Mouse (Mus musculus) heart, embryonic 16.5 days (tissue): Measurements from ENCODE around the gene Ispd. TPM values are rescaled to one million over a fixed set of nuclear protein-coding genes. Genes with fewer than 3 reads are reported as not detected.

Experiments
- ATAC-seq: fragments of 200-750 bp; cut with Nextera tagmentation; replicated peaks from 2 replicates; pipeline ENCODE4 v1.8.0; 2017; ENCODE audit warnings: moderate number of reproducible peaks; ENCODE audit not compliant: insufficient read depth, low FRiP score; ENCODE audit errors: extremely low read depth
- H3K27ac ChIP-seq: fragments of 300-500 bp; sonication (generic); 2 replicates; pipeline ENCODE4 v1.5.1; 2014; ENCODE audit warnings: mild to moderate bottlenecking, low read length, control low read depth, moderate library complexity
- H3K27me3 ChIP-seq: fragments of 300-500 bp; sonication (generic); 2 replicates; pipeline ENCODE4 v1.6.1; 2014; ENCODE audit warnings: low read length, mixed read lengths; ENCODE audit not compliant: control insufficient read depth, insufficient read depth
- H3K36me3 ChIP-seq: fragments of 300-500 bp; sonication (generic); 2 replicates; pipeline ENCODE4 v1.6.1; 2014; ENCODE audit not compliant: control insufficient read depth, insufficient read depth
- H3K4me1 ChIP-seq: fragments of 300-500 bp; sonication (generic); 2 replicates; pipeline ENCODE4 v1.6.1; 2014; ENCODE audit warnings: low read length, mixed read lengths; ENCODE audit not compliant: control insufficient read depth, insufficient read depth
- H3K4me2 ChIP-seq: fragments of 300-500 bp; sonication (generic); 2 replicates; pipeline ENCODE4 v1.6.1; 2014; ENCODE audit warnings: low read depth, mild to moderate bottlenecking, control low read depth, low read length
- H3K4me3 ChIP-seq: fragments of 300-500 bp; sonication (generic); 2 replicates; pipeline ENCODE4 v1.5.1; 2014; ENCODE audit warnings: mild to moderate bottlenecking, control low read depth, low read length
- H3K9ac ChIP-seq: fragments of 300-500 bp; sonication (generic); 2 replicates; pipeline ENCODE4 v1.6.1; 2014; ENCODE audit warnings: low read length, control low read depth
- H3K9me3 ChIP-seq: fragments of 300-500 bp; sonication (generic); replicated peaks from 2 replicates; pipeline ENCODE4 v1.6.1; 2016; ENCODE audit warnings: low read length; ENCODE audit not compliant: control insufficient read depth
- WGBS: fragments of 180-500 bp; shearing (Covaris S2); extraction: QIAGEN DNeasy Blood & Tissue Kit; methylation state at CpG from one replicate; pipeline ENCODE4 v1.1.7; 2014; 5-methylcytosine and 5-hydroxymethylcytosine counted together
- polyA plus RNA-seq: library from polyadenylated mRNA; unstranded; fragments of >200 nt; fragmentation: Nextera tagmentation; extraction: Ambion mirVana; gene quantifications from 2 replicates; pipeline ENCODE4 v1.2.1, GENCODE M21; 2015

The Ispd gene
- polyA plus RNA-seq, 1 experiment from 2014 or later = 9.8 TPM

DNA sequence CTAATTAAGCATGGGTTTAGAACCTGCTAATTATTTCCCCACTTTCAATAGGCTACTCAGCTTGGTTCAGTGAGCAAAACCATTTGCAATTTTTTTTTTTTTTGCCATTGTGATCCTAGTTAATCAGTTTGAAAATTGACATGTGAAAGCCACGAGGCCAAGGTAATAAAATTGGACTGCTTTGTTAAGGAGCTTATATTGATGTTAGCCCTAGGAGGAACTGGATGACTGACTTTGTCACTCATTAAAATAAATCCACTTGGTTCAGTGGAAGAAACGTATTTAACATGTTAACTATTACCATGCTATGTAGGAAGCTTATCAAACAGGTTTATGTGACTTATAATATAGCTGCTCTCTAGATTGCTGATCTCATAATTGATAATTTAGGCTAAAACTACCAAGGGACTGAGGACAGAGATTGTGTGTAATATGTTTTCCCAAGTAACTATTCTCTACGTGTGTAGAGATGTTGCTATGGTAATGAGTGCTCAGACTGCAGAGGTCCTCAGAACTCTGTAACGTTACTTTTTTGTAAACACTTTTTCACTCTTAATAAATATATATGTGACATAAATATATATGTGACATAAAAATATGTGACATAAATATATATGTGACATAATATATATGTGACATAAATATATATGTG lies 150.3 kb downstream of the Ispd start:
- no peak for ATAC-seq
- Histone ChIP-seq H3K27ac (no peak overlapping the region), H3K4me2 (no peak overlapping the region), H3K4me1 (no peaks in the 10 kb centered on the region), H3K27me3 (no peaks in the 10 kb centered on the region), H3K36me3 (no peaks in the 10 kb centered on the region), H3K9ac (no peak overlapping the region), H3K9me3 (no peaks in the 10 kb centered on the region), H3K4me3 (no peak overlapping the region)
- 79% methylated on average over 4 of the region's 4 CpGs for WGBS

DNA sequence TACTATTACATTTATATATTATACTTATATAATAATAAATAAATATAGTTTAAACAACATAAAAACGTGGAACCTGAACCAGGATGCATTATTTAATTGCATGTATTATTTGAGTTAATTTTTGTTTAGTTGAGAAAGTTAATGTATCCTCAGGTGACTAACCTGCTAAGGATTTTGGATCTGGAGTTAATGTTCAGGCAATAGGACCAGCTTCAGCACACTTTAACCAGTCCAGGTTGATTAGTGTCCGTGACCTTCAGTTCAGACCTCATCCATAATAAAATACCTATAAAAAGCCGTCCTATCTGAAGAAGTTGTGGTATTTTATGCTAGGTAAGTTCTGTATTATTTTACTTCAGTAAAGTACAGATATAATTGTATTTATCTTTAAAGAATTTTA lies 151.3 kb downstream of the Ispd start:
- H3K27ac ChIP-seq = no peak overlapping the region
- H3K4me2 ChIP-seq = no peak overlapping the region
- H3K27me3 ChIP-seq = no peaks in the 10 kb centered on the region
- no peaks in the 10 kb centered on the region for H3K4me1 ChIP-seq
- no peaks in the 10 kb centered on the region for H3K36me3 ChIP-seq
- no peak overlapping the region for H3K9ac ChIP-seq
- WGBS = 84% methylated on average over 3 of the region's 3 CpGs
- ATAC-seq = no peak
- H3K9me3 ChIP-seq = no peaks in the 10 kb centered on the region
- no peak overlapping the region for H3K4me3 ChIP-seq

DNA sequence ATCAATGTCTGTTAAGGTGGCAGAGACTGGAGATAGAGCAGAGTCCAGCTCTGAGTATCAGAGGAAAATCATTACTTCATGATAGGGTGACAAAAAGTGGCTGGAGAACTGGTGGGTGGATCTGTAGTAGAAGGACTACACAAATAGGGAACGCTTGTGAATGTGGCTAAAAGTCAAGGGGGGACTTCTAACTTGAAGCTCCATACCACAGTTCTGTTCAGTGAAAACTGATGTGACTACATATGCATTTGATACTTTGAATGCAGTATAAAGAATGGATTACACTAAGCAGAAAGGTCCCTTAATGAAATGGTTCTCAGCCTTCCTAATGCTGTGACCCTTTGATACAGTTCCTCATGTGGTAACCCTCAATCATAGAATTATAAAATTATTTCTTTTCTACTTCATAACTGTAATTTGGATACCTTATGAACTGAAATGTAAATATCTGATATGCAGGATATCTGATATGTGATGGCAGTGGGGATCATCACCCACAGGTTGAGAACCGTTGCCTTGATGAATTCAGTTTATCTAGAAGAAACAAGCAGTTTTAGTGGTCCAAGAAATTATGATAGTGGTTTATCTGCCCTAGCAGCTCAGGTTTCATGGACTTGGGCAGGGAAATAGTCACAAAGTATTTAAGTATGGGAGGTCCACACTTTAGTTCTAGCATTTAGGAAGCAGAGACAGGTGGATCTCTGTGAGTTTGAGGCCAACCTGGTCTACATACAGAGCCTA lies 152.1 kb downstream of the Ispd start:
- Histone ChIP-seq H3K9ac (no peak overlapping the region), H3K27me3 (no peaks in the 10 kb centered on the region), H3K4me2 (no peak overlapping the region), H3K4me3 (no peak overlapping the region), H3K36me3 (no peaks in the 10 kb centered on the region), H3K4me1 (no peaks in the 10 kb centered on the region), H3K27ac (no peak overlapping the region), H3K9me3 (no peaks in the 10 kb centered on the region)
- no peak for ATAC-seq
- 73% methylated on average over 2 of the region's 2 CpGs for WGBS

DNA sequence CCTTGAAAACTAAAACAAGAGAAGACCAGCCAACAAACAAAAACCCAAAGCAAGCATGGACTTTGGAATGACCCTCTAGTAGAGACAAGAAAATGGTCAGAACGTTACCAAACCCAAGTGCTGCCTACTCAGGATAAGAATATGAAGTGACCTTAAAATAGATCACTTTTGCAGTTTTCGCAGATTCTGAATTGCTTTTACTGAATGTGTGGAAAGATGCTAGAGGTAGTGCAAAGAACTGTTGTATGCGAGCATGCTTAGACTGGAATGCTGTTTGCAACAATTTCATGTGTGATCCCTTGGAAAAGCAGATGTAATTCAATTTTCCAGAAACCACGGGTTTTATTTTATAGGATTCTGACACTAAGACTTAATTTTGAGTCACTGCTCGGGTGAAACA lies 153.3 kb downstream of the Ispd start:
- Histone ChIP-seq H3K27ac (no peak overlapping the region), H3K27me3 (no peaks in the 10 kb centered on the region), H3K36me3 (no peaks in the 10 kb centered on the region), H3K4me1 (no peaks in the 10 kb centered on the region), H3K9me3 (no peaks in the 10 kb centered on the region), H3K4me2 (no peak overlapping the region), H3K9ac (no peak overlapping the region), H3K4me3 (no peak overlapping the region)
- WGBS = 78% methylated on average over 5 of the region's 5 CpGs
- ATAC-seq = no peak

DNA sequence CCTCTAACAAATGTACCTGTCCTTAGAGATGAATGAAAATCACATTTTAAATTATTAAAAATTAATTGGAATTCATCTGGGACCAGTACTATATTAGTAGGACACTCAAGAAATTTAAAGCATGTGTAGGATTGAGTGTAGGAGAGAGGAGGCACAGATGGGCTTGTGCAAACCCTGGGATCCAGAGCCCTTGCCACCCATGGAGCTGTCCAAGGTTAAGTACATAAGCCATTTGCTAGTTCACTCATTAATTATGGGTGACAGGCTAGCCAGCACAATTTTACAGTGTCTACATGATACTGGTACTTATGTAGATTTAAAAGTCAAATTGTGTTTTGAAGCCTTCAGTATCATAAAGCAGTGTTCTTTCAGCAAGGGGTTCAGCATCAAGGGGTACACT lies 164.1 kb downstream of the Ispd start:
- no peaks in the 10 kb centered on the region for H3K4me1 ChIP-seq
- H3K27ac ChIP-seq = no peak overlapping the region
- H3K4me2 ChIP-seq = no peak overlapping the region
- H3K4me3 ChIP-seq = no peak overlapping the region
- no peak for ATAC-seq
- H3K9ac ChIP-seq = no peak overlapping the region
- H3K27me3 ChIP-seq = no peaks in the 10 kb centered on the region
- no peaks in the 10 kb centered on the region for H3K36me3 ChIP-seq
- no peaks in the 10 kb centered on the region for H3K9me3 ChIP-seq

DNA sequence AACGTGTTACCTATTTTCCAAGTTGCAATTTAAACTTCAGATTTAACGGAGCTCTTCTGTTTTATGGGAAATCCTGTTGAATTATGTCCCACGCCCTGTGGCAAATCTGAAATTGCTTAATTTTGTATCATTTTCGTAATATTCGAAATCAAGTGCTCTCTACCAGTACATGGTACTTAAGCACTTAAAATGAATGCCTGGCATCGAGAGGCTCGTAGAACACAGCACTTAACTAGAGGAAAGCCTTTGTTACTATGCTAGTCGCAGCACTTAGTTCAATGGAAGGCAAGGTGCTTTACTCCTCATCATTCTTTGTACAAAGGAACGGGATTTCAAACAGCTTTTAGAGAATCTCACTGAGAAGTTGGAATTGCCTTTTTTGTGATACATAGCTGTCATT lies 168.2 kb downstream of the Ispd start:
- H3K9ac ChIP-seq = no peak overlapping the region
- ATAC-seq = no peak
- no peak overlapping the region for H3K27ac ChIP-seq
- no peak overlapping the region for H3K4me2 ChIP-seq
- H3K36me3 ChIP-seq = no peaks in the 10 kb centered on the region
- H3K4me1 ChIP-seq = no peaks in the 10 kb centered on the region
- 85% methylated on average over 9 of the region's 9 CpGs for WGBS
- H3K27me3 ChIP-seq = no peaks in the 10 kb centered on the region
- no peaks in the 10 kb centered on the region for H3K9me3 ChIP-seq
- H3K4me3 ChIP-seq = no peak overlapping the region

DNA sequence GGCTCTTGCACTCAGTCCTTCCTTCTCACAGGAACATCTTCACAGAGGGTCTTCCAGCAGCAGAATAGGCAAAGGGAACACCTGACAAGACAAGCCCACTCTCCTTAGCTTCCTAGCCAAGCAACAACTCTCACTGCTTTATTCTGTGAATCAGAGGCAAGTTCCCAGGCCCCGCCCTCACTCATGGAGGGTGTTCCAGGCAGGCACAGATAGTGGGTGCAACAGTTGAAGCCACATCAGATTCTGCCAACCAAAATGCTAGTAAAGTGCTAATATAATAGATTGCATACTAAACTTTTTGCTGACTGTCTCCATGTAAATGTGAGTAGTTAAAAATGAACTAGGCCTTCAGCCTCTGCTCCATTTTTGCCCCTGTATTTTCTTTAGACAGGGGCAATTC lies 173.4 kb downstream of the Ispd start:
- no peak for ATAC-seq
- no peaks in the 10 kb centered on the region for H3K27me3 ChIP-seq
- H3K4me2 ChIP-seq = no peak overlapping the region
- no peaks in the 10 kb centered on the region for H3K9me3 ChIP-seq
- H3K4me3 ChIP-seq = no peak overlapping the region
- no peak overlapping the region for H3K9ac ChIP-seq
- H3K4me1 ChIP-seq = no peaks in the 10 kb centered on the region
- no peaks in the 10 kb centered on the region for H3K36me3 ChIP-seq
- 82% methylated on average over 1 of the region's 1 CpGs for WGBS
- no peak overlapping the region for H3K27ac ChIP-seq

DNA sequence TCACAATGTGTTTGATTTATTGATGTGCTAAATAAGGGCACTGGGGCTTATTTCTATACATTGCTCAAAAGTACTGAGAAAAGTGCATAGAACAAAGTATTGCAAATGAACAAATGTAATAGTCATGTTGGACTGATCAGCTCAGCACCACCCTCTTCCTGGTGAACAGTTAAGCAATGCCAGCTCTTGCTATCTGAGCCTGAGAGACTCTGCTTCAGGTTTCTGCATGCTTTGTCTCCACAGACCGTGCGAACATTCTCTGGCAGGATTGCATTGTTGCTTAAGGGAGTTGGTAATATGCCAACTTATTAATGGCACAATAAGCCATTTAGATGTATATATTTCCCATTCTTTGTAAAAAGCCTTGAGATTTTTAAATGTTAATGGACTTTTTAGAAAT lies 182.9 kb downstream of the Ispd start:
- no peaks in the 10 kb centered on the region for H3K36me3 ChIP-seq
- no peak overlapping the region for H3K9ac ChIP-seq
- no peaks in the 10 kb centered on the region for H3K9me3 ChIP-seq
- no peaks in the 10 kb centered on the region for H3K4me1 ChIP-seq
- no peak for ATAC-seq
- no peak overlapping the region for H3K4me3 ChIP-seq
- H3K4me2 ChIP-seq = no peak overlapping the region
- WGBS = 39% methylated on average over 2 of the region's 2 CpGs
- H3K27me3 ChIP-seq = no peaks in the 10 kb centered on the region
- no peak overlapping the region for H3K27ac ChIP-seq

DNA sequence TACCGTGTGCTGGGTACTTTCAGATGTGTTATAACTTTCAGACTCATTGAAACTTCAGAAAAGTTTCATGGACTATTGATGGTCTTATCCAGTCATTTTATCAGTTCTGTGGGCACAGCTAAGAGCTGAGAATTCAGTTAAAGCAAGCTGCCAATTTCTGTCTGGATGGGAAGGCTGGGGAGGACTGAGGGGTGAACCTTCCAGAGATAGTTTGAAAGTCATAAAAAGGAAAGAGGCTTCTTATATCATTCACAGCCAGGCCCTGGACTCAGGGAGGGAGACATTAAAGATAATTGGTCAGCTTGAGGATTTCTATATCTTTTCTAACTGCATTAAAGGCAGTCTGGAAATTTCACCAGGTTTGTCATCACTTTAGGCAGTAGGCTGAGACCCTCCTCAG lies 185.7 kb downstream of the Ispd start:
- 80% methylated on average over 1 of the region's 1 CpGs for WGBS
- H3K9ac ChIP-seq = no peak overlapping the region

More for the DNA sequence above, 185.7 kb downstream of the Ispd start:
- no peaks in the 10 kb centered on the region for H3K36me3 ChIP-seq
- no peaks in the 10 kb centered on the region for H3K27me3 ChIP-seq
- H3K27ac ChIP-seq = no peak overlapping the region
- H3K4me2 ChIP-seq = no peak overlapping the region
- no peaks in the 10 kb centered on the region for H3K4me1 ChIP-seq
- no peaks in the 10 kb centered on the region for H3K9me3 ChIP-seq
- ATAC-seq = no peak
- no peak overlapping the region for H3K4me3 ChIP-seq
